Mouse (Mus musculus): Measurements from ENCODE around the gene Fam184a. TPM values are rescaled to one million over a fixed set of nuclear protein-coding genes. Genes with fewer than 3 reads are reported as not detected.

Fam184a gene
- polyA plus RNA-seq, 1 experiment from 2014 or later: 0.05 TPM

- Histone ChIP-seq H3K36me3 (replicated peaks; ENCODE audit: insufficient read depth, low read length) (no peaks in the 10 kb centered on the region), H3K9ac (replicated peaks) (no peak overlapping the region), H3K4me1 (ENCODE audit: insufficient read depth) (no peaks in the 10 kb centered on the region), H3K9me3 (ENCODE audit: low read length) (no peaks in the 10 kb centered on the region), H3K27me3 (ENCODE audit: insufficient read depth, low read length) (no peaks in the 10 kb centered on the region), H3K4me3 (ENCODE audit: low read depth, low read length) (no peak overlapping the region), H3K4me2 (ENCODE audit: low read depth, low read length) (no peak overlapping the region), H3K27ac (ENCODE audit: low read depth) (no peak overlapping the region)
- ATAC-seq (no peak), DNase-seq (no peak)
- TF ChIP-seq CTCF (IDR thresholded peaks at IDR 0.05; ENCODE audit: low read depth): no peak
- TF ChIP-seq EP300 (IDR thresholded peaks at IDR 0.05; ENCODE audit: low read depth): no peak
- WGBS (ENCODE audit: insufficient replicate concordance): 52% methylated on average over 2 of the region's 2 CpGs
Measured at GRCm38 (mm10) chr10:53771480-53771879, 20.6 kb upstream of the Fam184a start.

DNA sequence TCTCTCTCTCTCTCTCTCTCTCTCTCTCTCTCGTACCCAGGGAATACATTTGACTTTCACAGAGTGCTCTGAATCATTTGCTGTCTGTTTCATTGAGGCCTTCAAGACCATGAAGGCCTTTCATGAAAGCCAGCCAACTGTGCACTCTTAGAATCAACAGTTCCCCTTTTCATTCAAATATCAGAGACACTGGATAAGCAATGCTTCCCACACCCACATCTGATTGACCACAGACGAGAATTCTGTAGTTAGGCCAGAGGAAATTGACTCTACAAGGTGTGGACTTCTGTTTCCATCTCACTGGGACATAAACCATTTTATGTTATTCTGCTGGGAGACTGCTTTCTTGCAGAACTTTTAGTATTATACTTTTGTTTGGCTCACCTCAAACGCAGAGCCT lies 17.8 kb upstream of the Fam184a start:
- ATAC-seq (no peak), DNase-seq (no peak)
- Histone ChIP-seq H3K4me3 (ENCODE audit: low read depth, low read length) (no peak overlapping the region), H3K36me3 (replicated peaks; ENCODE audit: insufficient read depth, low read length) (no peaks in the 10 kb centered on the region), H3K4me2 (ENCODE audit: low read depth, low read length) (no peak overlapping the region), H3K4me1 (ENCODE audit: insufficient read depth) (no peaks in the 10 kb centered on the region), H3K9ac (replicated peaks) (no peak overlapping the region), H3K9me3 (ENCODE audit: low read length) (no peaks in the 10 kb centered on the region), H3K27ac (ENCODE audit: low read depth) (no peak overlapping the region), H3K27me3 (ENCODE audit: insufficient read depth, low read length) (no peaks in the 10 kb centered on the region)
- WGBS (ENCODE audit: insufficient replicate concordance): 48% methylated on average over 3 of the region's 3 CpGs
- TF ChIP-seq CTCF (IDR thresholded peaks at IDR 0.05; ENCODE audit: low read depth) (no peak), EP300 (IDR thresholded peaks at IDR 0.05; ENCODE audit: low read depth) (no peak)

- Histone ChIP-seq H3K9me3 (ENCODE audit: low read length) (no peaks in the 10 kb centered on the region), H3K27ac (ENCODE audit: low read depth) (no peak overlapping the region), H3K4me2 (ENCODE audit: low read depth, low read length) (no peak overlapping the region), H3K36me3 (replicated peaks; ENCODE audit: insufficient read depth, low read length) (no peaks in the 10 kb centered on the region), H3K27me3 (ENCODE audit: insufficient read depth, low read length) (no peaks in the 10 kb centered on the region), H3K4me1 (ENCODE audit: insufficient read depth) (no peaks in the 10 kb centered on the region), H3K4me3 (ENCODE audit: low read depth, low read length) (no peak overlapping the region), H3K9ac (replicated peaks) (no peak overlapping the region)
- ATAC-seq (no peak), DNase-seq (no peak)
- TF ChIP-seq EP300 (IDR thresholded peaks at IDR 0.05; ENCODE audit: low read depth) (no peak), CTCF (IDR thresholded peaks at IDR 0.05; ENCODE audit: low read depth) (no peak)
- WGBS (ENCODE audit: insufficient replicate concordance): 68% methylated on average over 4 of the region's 4 CpGs
Measured at GRCm38 (mm10) chr10:53765471-53765870, 14.5 kb upstream of the Fam184a start.

GRCm38 (mm10) chr10:53752723-53753122 lies 1.8 kb upstream of the Fam184a start:
- peaks cover 3% of the 10 kb centered on the region; the same call in 1 of the 2 replicates for H3K4me1 ChIP-seq (ENCODE audit: insufficient read depth)
- no peak overlapping the region for H3K4me3 ChIP-seq (ENCODE audit: low read depth, low read length)
- no peak overlapping the region for H3K9ac ChIP-seq (replicated peaks)
- no peaks in the 10 kb centered on the region for H3K36me3 ChIP-seq (replicated peaks; ENCODE audit: insufficient read depth, low read length)
- peaks cover 19% of the 10 kb centered on the region for H3K27me3 ChIP-seq (ENCODE audit: insufficient read depth, low read length)
- TF ChIP-seq CTCF (IDR thresholded peaks at IDR 0.05; ENCODE audit: low read depth) (no peak), EP300 (IDR thresholded peaks at IDR 0.05; ENCODE audit: low read depth) (no peak)
- ATAC-seq (no peak), DNase-seq (no peak)
- H3K27ac ChIP-seq (ENCODE audit: low read depth): no peak overlapping the region
- WGBS (ENCODE audit: insufficient replicate concordance): 54% methylated on average over 1 of the region's 1 CpGs
- H3K9me3 ChIP-seq (ENCODE audit: low read length): no peaks in the 10 kb centered on the region
- no peak overlapping the region for H3K4me2 ChIP-seq (ENCODE audit: low read depth, low read length)

DNA sequence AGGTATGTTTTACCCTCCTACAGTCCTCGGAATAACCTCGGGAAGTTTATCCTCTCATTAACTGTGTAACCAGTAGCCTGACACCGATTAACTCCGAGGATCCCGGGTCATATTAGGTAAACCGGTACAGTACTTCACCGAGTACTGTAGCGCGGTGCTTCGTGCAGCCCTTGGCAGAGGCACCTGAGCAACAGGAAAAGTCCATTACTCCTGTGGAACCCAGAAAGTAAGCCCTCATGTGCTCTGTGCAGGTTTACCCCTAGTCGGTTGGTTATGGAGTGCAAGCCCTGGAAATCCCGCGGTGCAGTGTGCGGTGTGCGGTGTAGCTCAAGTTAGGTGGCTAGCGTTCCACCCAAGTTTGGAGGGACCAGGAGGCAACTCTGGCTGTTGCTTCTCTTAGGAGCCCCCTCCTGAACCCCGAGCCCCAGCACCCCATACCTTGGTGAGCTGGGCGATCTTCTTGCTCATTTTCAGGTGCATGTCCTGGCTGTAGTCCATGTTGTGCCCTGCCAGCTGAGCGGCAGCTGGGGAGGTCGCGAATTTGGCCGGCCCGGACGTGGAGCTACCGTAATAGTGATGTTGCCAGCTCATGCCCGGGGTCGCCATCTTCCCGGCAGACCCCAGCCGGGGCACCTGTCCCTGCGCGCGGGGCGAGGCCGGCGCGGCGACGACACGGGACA lies 508 bp downstream of the Fam184a start:
- Histone ChIP-seq H3K27me3 (ENCODE audit: insufficient read depth, low read length) (peaks cover 19% of the 10 kb centered on the region), H3K36me3 (replicated peaks; ENCODE audit: insufficient read depth, low read length) (no peaks in the 10 kb centered on the region), H3K9me3 (ENCODE audit: low read length) (no peaks in the 10 kb centered on the region), H3K27ac (ENCODE audit: low read depth) (no peak overlapping the region), H3K4me1 (ENCODE audit: insufficient read depth) (peaks cover 3% of the 10 kb centered on the region; the same call in 1 of the 2 replicates), H3K4me2 (ENCODE audit: low read depth, low read length) (peak overlapping the region; percentile 90), H3K4me3 (ENCODE audit: low read depth, low read length) (peak overlapping the region; percentile 56), H3K9ac (replicated peaks) (peak overlapping the region; percentile 26; the same call in 1 of the 2 replicates)
- no peak for DNase-seq
- 0 out of 2 replicates have a peak, but pooled peaks have one; percentile 7 for ATAC-seq
- TF ChIP-seq EP300 (IDR thresholded peaks at IDR 0.05; ENCODE audit: low read depth) (no peak), CTCF (IDR thresholded peaks at IDR 0.05; ENCODE audit: low read depth) (no peak)
- 13% methylated on average over 37 of the region's 39 CpGs for WGBS (ENCODE audit: insufficient replicate concordance)

DNA sequence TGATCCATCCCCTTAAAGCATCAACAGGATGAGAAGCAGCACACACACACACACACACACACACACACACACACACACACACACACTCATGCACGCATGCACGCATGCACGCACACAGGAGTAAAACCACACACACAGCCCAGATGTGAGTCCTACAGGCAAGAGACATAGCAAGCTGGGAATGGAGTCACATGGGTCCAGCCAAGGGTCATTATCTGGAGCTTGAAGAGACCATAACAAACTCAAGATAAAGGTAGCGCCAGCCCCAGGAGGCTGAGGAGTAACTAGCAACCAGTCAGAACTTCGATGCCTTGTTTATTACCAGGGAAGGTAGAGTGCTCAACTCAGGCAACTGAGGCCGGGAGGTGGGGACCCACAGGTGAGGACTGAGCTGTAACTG lies 4.9 kb downstream of the Fam184a start:
- Histone ChIP-seq H3K4me3 (ENCODE audit: low read depth, low read length) (no peak overlapping the region), H3K27me3 (ENCODE audit: insufficient read depth, low read length) (peaks cover 14% of the 10 kb centered on the region), H3K4me2 (ENCODE audit: low read depth, low read length) (no peak overlapping the region), H3K36me3 (replicated peaks; ENCODE audit: insufficient read depth, low read length) (no peaks in the 10 kb centered on the region), H3K4me1 (ENCODE audit: insufficient read depth) (peaks cover 3% of the 10 kb centered on the region; the same call in 1 of the 2 replicates), H3K27ac (ENCODE audit: low read depth) (no peak overlapping the region), H3K9ac (replicated peaks) (no peak overlapping the region), H3K9me3 (ENCODE audit: low read length) (no peaks in the 10 kb centered on the region)
- TF ChIP-seq CTCF (IDR thresholded peaks at IDR 0.05; ENCODE audit: low read depth) (no peak), EP300 (IDR thresholded peaks at IDR 0.05; ENCODE audit: low read depth) (no peak)
- 78% methylated on average over 6 of the region's 6 CpGs for WGBS (ENCODE audit: insufficient replicate concordance)
- no peak for DNase-seq
- no peak for ATAC-seq
